Mouse (Mus musculus): Measurements from ENCODE around the gene 1700020A23Rik. TPM values are rescaled to one million over a fixed set of nuclear protein-coding genes. Genes with fewer than 3 reads are reported as not detected.
"Not testable (repeated sequence)": the region's sequence is repeated elsewhere in the genome, so short reads cannot be mapped to it uniquely, and the experiment has no call there.

The 1700020A23Rik gene
- polyA plus RNA-seq (2014; fragmentation: Nextera tagmentation; extraction: Ambion mirVana): not detected in 2 replicates

GRCm38 (mm10) chr2:130404939-130405338 lies at the start of gene 1700020A23Rik, which contains the start of gene Gm28372:
1700020A23Rik (plus strand) TSS chr2:130405259.
Gm28372 (plus strand) TSS chr2:130405239.
- Histone ChIP-seq H3K27me3 (ENCODE audit: control insufficient read depth, insufficient read depth, low read length) (no peaks in the 10 kb centered on the region), H3K4me1 (ENCODE audit: control insufficient read depth, insufficient read depth, low read length) (no peaks in the 10 kb centered on the region), H3K4me3 (replicated peaks; ENCODE audit: low read depth, low read length) (no peak within 1 kb of the TSS), H3K4me2 (ENCODE audit: low read length) (no peak within 1 kb of the TSS), H3K9me3 (ENCODE audit: control insufficient read depth, low read length) (no peaks in the 10 kb centered on the region), H3K9ac (replicated peaks; ENCODE audit: low read length) (no peak within 1 kb of the TSS), H3K27ac (replicated peaks; ENCODE audit: low read depth, low read length) (no peak within 1 kb of the TSS), H3K36me3 (ENCODE audit: control insufficient read depth, insufficient read depth, low read length) (no peaks in the 10 kb centered on the region)
- DNase-seq (no peak), ATAC-seq (ENCODE audit: low FRiP score, low TSS enrichment) (no peak)
- WGBS: 90% methylated on average over 1 of the region's 1 CpGs

DNA sequence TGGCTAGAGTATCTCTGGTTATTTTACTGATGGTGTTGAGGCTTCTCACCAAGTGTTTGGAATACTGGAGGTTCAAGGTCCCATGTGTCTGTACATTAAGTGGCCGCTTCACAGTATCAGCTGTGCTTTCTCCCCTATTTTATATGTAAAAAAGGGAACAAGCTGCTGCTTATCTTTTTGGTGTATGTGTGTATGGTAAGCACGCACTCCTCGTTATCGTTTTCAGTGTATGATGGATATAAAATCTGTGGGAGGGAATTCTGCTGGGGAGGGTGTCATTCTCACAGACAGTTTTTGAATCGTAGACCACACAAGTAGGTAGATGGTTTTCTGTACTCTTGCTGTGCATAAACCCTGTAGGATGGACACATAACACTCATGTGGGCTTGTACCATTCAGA lies 47.5 kb upstream of the 1700020A23Rik start:
- Histone ChIP-seq H3K4me2 (ENCODE audit: low read length) (no peak overlapping the region), H3K9me3 (ENCODE audit: control insufficient read depth, low read length) (no peaks in the 10 kb centered on the region), H3K4me3 (replicated peaks; ENCODE audit: low read depth, low read length) (no peak overlapping the region), H3K36me3 (ENCODE audit: control insufficient read depth, insufficient read depth, low read length) (no peaks in the 10 kb centered on the region), H3K9ac (replicated peaks; ENCODE audit: low read length) (no peak overlapping the region), H3K27me3 (ENCODE audit: control insufficient read depth, insufficient read depth, low read length) (peaks cover 28% of the 10 kb centered on the region), H3K27ac (replicated peaks; ENCODE audit: low read depth, low read length) (no peak overlapping the region), H3K4me1 (ENCODE audit: control insufficient read depth, insufficient read depth, low read length) (peaks cover under 1% of the 10 kb centered on the region; the same call in 1 of the 2 replicates)
- ATAC-seq (ENCODE audit: low FRiP score, low TSS enrichment): no peak
- 92% methylated on average over 5 of the region's 5 CpGs for WGBS
- DNase-seq: no peak

DNA sequence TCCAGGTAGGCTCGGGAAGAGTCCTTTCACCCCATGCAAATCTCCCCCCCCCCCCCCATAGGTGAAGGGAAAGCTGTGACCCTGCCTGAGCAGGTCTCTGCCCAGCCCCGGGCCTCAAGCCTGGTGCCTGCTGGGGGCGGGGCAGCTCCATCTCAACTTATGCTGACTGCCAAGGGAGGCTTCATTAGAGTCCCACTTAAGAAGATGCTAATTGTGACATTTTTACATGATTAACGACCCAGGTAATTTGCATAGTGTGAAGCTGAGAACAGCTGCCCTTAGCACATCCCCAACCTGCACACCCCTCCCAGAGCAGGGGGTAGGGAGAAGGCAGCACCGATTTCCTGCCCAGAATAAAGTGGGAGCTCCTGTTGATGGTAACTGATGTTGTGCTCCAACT lies 46.2 kb upstream of the 1700020A23Rik start:
- H3K4me3 ChIP-seq (replicated peaks; ENCODE audit: low read depth, low read length): no peak overlapping the region
- WGBS: 31% methylated on average over 5 of the region's 5 CpGs
- no peak overlapping the region for H3K27ac ChIP-seq (replicated peaks; ENCODE audit: low read depth, low read length)
- ATAC-seq (ENCODE audit: low FRiP score, low TSS enrichment) (no peak), DNase-seq (no peak)
- no peaks in the 10 kb centered on the region for H3K36me3 ChIP-seq (ENCODE audit: control insufficient read depth, insufficient read depth, low read length)
- H3K9me3 ChIP-seq (ENCODE audit: control insufficient read depth, low read length): no peaks in the 10 kb centered on the region
- H3K27me3 ChIP-seq (ENCODE audit: control insufficient read depth, insufficient read depth, low read length): peaks cover 40% of the 10 kb centered on the region
- no peak overlapping the region for H3K4me2 ChIP-seq (ENCODE audit: low read length)
- H3K4me1 ChIP-seq (ENCODE audit: control insufficient read depth, insufficient read depth, low read length): no peaks in the 10 kb centered on the region
- H3K9ac ChIP-seq (replicated peaks; ENCODE audit: low read length): no peak overlapping the region

- H3K36me3 ChIP-seq (ENCODE audit: control insufficient read depth, insufficient read depth, low read length): no peaks in the 10 kb centered on the region
- DNase-seq (peak; percentile 81), ATAC-seq (ENCODE audit: low FRiP score, low TSS enrichment) (no peak)
- 2% methylated on average over 14 of the region's 14 CpGs for WGBS
- no peaks in the 10 kb centered on the region for H3K9me3 ChIP-seq (ENCODE audit: control insufficient read depth, low read length)
- H3K4me1 ChIP-seq (ENCODE audit: control insufficient read depth, insufficient read depth, low read length): 0 out of 2 replicates have a peak, but pooled peaks cover 7% of the 10 kb centered on the region
- peaks cover 40% of the 10 kb centered on the region for H3K27me3 ChIP-seq (ENCODE audit: control insufficient read depth, insufficient read depth, low read length)
- no peak overlapping the region for H3K27ac ChIP-seq (replicated peaks; ENCODE audit: low read depth, low read length)
- no peak overlapping the region for H3K9ac ChIP-seq (replicated peaks; ENCODE audit: low read length)
- H3K4me3 ChIP-seq (replicated peaks; ENCODE audit: low read depth, low read length): no peak overlapping the region
- no peak overlapping the region for H3K4me2 ChIP-seq (ENCODE audit: low read length)
Measured at GRCm38 (mm10) chr2:130362511-130363026, 42.5 kb upstream of the 1700020A23Rik start.

- WGBS: 7% methylated on average over 30 of the region's 30 CpGs
- peak overlapping the region; percentile 54 for H3K4me2 ChIP-seq (ENCODE audit: low read length)
- H3K4me1 ChIP-seq (ENCODE audit: control insufficient read depth, insufficient read depth, low read length): 0 out of 2 replicates have a peak, but pooled peaks cover 7% of the 10 kb centered on the region
- H3K9ac ChIP-seq (replicated peaks; ENCODE audit: low read length): peak overlapping the region; percentile 34; the same call in 1 of the 2 replicates
- H3K9me3 ChIP-seq (ENCODE audit: control insufficient read depth, low read length): no peaks in the 10 kb centered on the region
- no peaks in the 10 kb centered on the region for H3K36me3 ChIP-seq (ENCODE audit: control insufficient read depth, insufficient read depth, low read length)
- ATAC-seq (ENCODE audit: low FRiP score, low TSS enrichment): no peak
- H3K27me3 ChIP-seq (ENCODE audit: control insufficient read depth, insufficient read depth, low read length): peaks cover 32% of the 10 kb centered on the region
- H3K4me3 ChIP-seq (replicated peaks; ENCODE audit: low read depth, low read length): peak overlapping the region; percentile 29
- DNase-seq: peak; percentile 12
- no peak overlapping the region for H3K27ac ChIP-seq (replicated peaks; ENCODE audit: low read depth, low read length)
Measured at GRCm38 (mm10) chr2:130365211-130366094, 39.6 kb upstream of the 1700020A23Rik start.

DNA sequence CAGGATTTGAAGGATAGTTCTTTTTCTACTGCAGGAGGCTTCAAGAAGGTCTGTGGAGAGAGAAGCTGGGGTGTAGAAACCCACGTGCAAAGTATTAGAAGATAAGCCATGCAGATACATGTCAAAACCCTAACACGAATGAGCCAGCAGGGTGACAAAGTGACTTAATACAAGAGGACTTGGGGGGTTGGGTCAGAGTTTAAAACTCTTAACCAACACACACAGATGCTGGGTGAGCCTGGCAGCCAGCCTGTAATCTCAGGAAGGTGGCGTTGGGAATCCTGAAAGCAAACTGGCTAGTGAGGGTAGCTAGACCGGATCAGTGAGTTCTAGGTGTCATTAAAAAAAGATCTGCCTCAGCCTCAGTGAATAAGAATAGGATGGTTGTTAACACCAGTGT lies 37.7 kb upstream of the 1700020A23Rik start:
- Histone ChIP-seq H3K4me2 (ENCODE audit: low read length) (no peak overlapping the region), H3K27ac (replicated peaks; ENCODE audit: low read depth, low read length) (no peak overlapping the region), H3K4me1 (ENCODE audit: control insufficient read depth, insufficient read depth, low read length) (0 out of 2 replicates have a peak, but pooled peaks cover 7% of the 10 kb centered on the region), H3K9me3 (ENCODE audit: control insufficient read depth, low read length) (no peaks in the 10 kb centered on the region), H3K27me3 (ENCODE audit: control insufficient read depth, insufficient read depth, low read length) (peaks cover 13% of the 10 kb centered on the region), H3K36me3 (ENCODE audit: control insufficient read depth, insufficient read depth, low read length) (no peaks in the 10 kb centered on the region), H3K9ac (replicated peaks; ENCODE audit: low read length) (no peak overlapping the region), H3K4me3 (replicated peaks; ENCODE audit: low read depth, low read length) (no peak overlapping the region)
- DNase-seq (no peak), ATAC-seq (ENCODE audit: low FRiP score, low TSS enrichment) (no peak)
- WGBS: 74% methylated on average over 4 of the region's 4 CpGs

DNA sequence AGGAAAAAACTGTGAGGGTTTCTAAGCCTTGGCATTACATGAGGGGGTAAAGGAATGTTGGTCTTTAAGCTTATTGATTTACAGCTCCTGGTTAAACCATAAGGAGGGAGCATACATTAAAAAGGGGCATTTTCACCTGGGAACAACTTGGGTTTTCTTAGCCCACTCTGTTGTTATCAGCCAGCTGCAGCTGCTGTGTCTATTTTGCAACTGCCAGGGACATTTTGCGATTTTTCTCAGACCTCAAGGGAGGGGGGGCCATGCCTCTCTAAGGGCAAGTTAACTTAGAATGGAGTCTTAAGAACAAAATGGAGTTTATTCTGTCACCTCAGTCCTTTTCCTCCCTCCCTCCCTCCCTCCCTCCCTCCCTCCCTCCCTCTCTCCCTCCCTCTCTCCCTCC lies 32.0 kb upstream of the 1700020A23Rik start:
- H3K4me1 ChIP-seq (ENCODE audit: control insufficient read depth, insufficient read depth, low read length); H3K36me3 ChIP-seq (ENCODE audit: control insufficient read depth, insufficient read depth, low read length); ATAC-seq (ENCODE audit: low FRiP score, low TSS enrichment); H3K9ac ChIP-seq (replicated peaks; ENCODE audit: low read length); H3K9me3 ChIP-seq (ENCODE audit: control insufficient read depth, low read length); DNase-seq; H3K4me2 ChIP-seq (ENCODE audit: low read length); H3K4me3 ChIP-seq (replicated peaks; ENCODE audit: low read depth, low read length); H3K27ac ChIP-seq (replicated peaks; ENCODE audit: low read depth, low read length); H3K27me3 ChIP-seq (ENCODE audit: control insufficient read depth, insufficient read depth, low read length): not testable (repeated sequence)
- 64% methylated on average over 1 of the region's 1 CpGs for WGBS

DNA sequence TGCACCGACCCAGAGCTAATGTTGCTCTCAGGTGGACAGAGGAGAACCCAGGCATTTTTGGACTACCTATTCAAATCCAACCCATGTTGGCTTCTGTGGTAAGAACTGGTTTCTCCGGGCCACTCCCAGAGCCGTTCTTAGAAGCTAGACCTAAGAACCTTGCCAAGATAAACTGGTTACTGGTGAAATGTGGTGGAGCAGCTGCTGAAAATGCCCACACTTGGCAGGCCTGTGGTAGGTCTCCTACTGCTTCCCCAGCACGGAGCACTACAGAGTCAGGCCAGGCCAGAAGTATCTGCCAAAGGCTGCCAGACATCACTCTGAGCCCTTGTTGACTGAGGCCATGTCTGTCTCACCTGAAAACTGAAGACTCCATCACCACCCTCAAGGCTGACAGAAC lies 30.1 kb upstream of the 1700020A23Rik start:
- ATAC-seq (ENCODE audit: low FRiP score, low TSS enrichment): no peak
- Histone ChIP-seq H3K36me3 (ENCODE audit: control insufficient read depth, insufficient read depth, low read length) (no peaks in the 10 kb centered on the region), H3K27ac (replicated peaks; ENCODE audit: low read depth, low read length) (no peak overlapping the region), H3K9ac (replicated peaks; ENCODE audit: low read length) (no peak overlapping the region), H3K27me3 (ENCODE audit: control insufficient read depth, insufficient read depth, low read length) (no peaks in the 10 kb centered on the region), H3K4me2 (ENCODE audit: low read length) (no peak overlapping the region), H3K9me3 (ENCODE audit: control insufficient read depth, low read length) (no peaks in the 10 kb centered on the region), H3K4me1 (ENCODE audit: control insufficient read depth, insufficient read depth, low read length) (no peaks in the 10 kb centered on the region), H3K4me3 (replicated peaks; ENCODE audit: low read depth, low read length) (no peak overlapping the region)
- WGBS: 85% methylated on average over 4 of the region's 4 CpGs
- DNase-seq: no peak
